Mouse (Mus musculus) embryonic fibroblast, embryonic 13.5 days (primary cell): ENCODE data around the gene Pgpep1.

Experiments used
- CTCF ChIP-seq: IDR thresholded peaks from 2 replicates; pipeline ENCODE4 v1.5.1; 2011; ENCODE audit warnings: mild to moderate bottlenecking, control low read depth, low read length, moderate library complexity, borderline replicate concordance; ENCODE audit not compliant: insufficient read depth
- POLR2A ChIP-seq: IDR thresholded peaks from 2 replicates; pipeline ENCODE4 v1.6.1; 2011; ENCODE audit warnings: low read depth, mild to moderate bottlenecking, control low read depth, low read length, moderate library complexity

DNA sequence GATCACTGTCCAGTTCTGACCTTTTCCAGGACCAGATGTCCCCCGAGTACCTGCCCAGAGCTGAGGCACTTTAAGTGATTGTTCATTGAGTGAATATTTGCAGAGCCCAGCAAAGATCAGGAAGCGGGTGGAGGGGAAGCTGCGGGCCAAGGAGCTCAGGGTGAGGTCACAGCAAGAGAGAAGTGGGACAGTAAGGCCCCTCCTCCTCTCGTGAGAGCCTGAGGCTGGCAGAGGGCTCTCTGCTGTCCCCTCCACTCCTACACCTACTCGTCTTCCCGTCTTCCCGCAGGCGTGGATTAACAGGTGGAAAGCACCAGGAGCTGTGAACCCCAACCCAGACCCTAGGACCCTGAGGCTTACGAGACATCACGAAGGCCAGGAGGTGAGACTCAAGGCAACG is 43.5 kb downstream of the Pgpep1 start:
- TF ChIP-seq POLR2A (no peak), CTCF (no peak)
